Mouse (Mus musculus) myocyte (in vitro differentiated cells): ENCODE measurements around the gene Mrc2.

ENCODE experiments used
- MYOD1 ChIP-seq, 3 experiments: IDR thresholded peaks; one replicate each; pipeline ENCODE4 v1.6.1; 2011; ENCODE audit warnings: control low read depth in 2 of 3, low read depth in 2 of 3, mild to moderate bottlenecking in 2 of 3, moderate library complexity in 1 of 3; ENCODE audit not compliant: insufficient read length in 2 of 3, control insufficient read depth in 1 of 3
- POLR2A ChIP-seq: IDR thresholded peaks from one replicate; pipeline ENCODE4 v1.6.1; 2011; ENCODE audit warnings: low read depth, mild to moderate bottlenecking, control low read depth, moderate library complexity; ENCODE audit not compliant: insufficient read length
- POLR2AphosphoS2 ChIP-seq: IDR thresholded peaks from one replicate; pipeline ENCODE4 v1.6.1; 2011; ENCODE audit warnings: low read depth, control low read depth; ENCODE audit not compliant: insufficient read length

- TF ChIP-seq POLR2AphosphoS2 (no peak), POLR2A (no peak), MYOD1 (IDR thresholded peaks at IDR 0.05; ENCODE audit: control insufficient read depth in 1 of 3, insufficient read length in 2 of 3, low read depth in 2 of 3) (no peak)
Measured at GRCm38 (mm10) chr11:105352954-105353890, 60.8 kb downstream of the Mrc2 start.
